Mouse (Mus musculus) intestine, postnatal 0 days (tissue): ENCODE measurements around the gene Ntpcr. TPM values are rescaled to one million over a fixed set of nuclear protein-coding genes. Genes with fewer than 3 reads are reported as not detected.
A peak's percentile ranks its signal among the peaks of the same experiment; 100 is the strongest.

ENCODE experiments used
- ATAC-seq: fragments of 200-750 bp; cut with Nextera tagmentation; 2 replicates; pipeline ENCODE4 v1.8.0; 2017; ENCODE audit warnings: mild to moderate bottlenecking, moderate TSS enrichment, moderate library complexity
- H3K27ac ChIP-seq: fragments of 300-500 bp; sonication (generic); 2 replicates; pipeline ENCODE4 v1.5.1; 2014; ENCODE audit warnings: mild to moderate bottlenecking, low read depth, low read length, moderate library complexity
- H3K27me3 ChIP-seq: fragments of 300-500 bp; sonication (generic); replicated peaks from 2 replicates; pipeline ENCODE4 v1.6.1; 2014; ENCODE audit warnings: low read length, mixed read lengths; ENCODE audit not compliant: control insufficient read depth, insufficient read depth
- H3K36me3 ChIP-seq: fragments of 300-500 bp; sonication (generic); 2 replicates; pipeline ENCODE4 v1.6.1; 2014; ENCODE audit warnings: mild to moderate bottlenecking, moderate library complexity; ENCODE audit not compliant: control insufficient read depth, insufficient read depth
- H3K4me1 ChIP-seq: fragments of 300-500 bp; sonication (generic); replicated peaks from 2 replicates; pipeline ENCODE4 v1.6.1; 2014; ENCODE audit warnings: antibody characterized with exemption, low read length, mixed read lengths; ENCODE audit not compliant: control insufficient read depth, insufficient read depth
- H3K4me2 ChIP-seq: fragments of 300-500 bp; sonication (generic); replicated peaks from 2 replicates; pipeline ENCODE4 v1.6.1; 2014; ENCODE audit warnings: low read depth, mild to moderate bottlenecking, moderate library complexity
- H3K4me3 ChIP-seq: fragments of 300-500 bp; sonication (generic); 2 replicates; pipeline ENCODE4 v1.5.1; 2014; ENCODE audit warnings: low read depth, low read length
- H3K9ac ChIP-seq: fragments of 300-500 bp; sonication (generic); 2 replicates; pipeline ENCODE4 v1.6.1; 2014; ENCODE audit warnings: mild to moderate bottlenecking, low read depth, low read length
- H3K9me3 ChIP-seq: fragments of 300-500 bp; sonication (generic); 2 replicates; pipeline ENCODE4 v1.6.1; 2016; ENCODE audit warnings: mixed run types; ENCODE audit not compliant: control insufficient read depth
- CTCF ChIP-seq: sonication (generic); IDR thresholded peaks from 2 replicates; pipeline ENCODE4 v1.5.1; 2016; ENCODE audit warnings: low read depth, mild to moderate bottlenecking, control low read depth, antibody characterized with exemption, moderate library complexity
- WGBS: fragments of 180-500 bp; shearing (Covaris S2); extraction: QIAGEN DNeasy Blood & Tissue Kit; methylation state at CpG from one replicate; pipeline ENCODE4 v1.1.7; 2014; 5-methylcytosine and 5-hydroxymethylcytosine counted together
- polyA plus RNA-seq: library from polyadenylated mRNA; unstranded; fragments of >200 nt; fragmentation: Nextera tagmentation; extraction: Ambion mirVana; gene quantifications from 2 replicates; pipeline ENCODE4 v1.2.1, GENCODE M21; 2015

Ntpcr gene
- polyA plus RNA-seq, 1 experiment from 2014 or later = 23.9 TPM

DNA sequence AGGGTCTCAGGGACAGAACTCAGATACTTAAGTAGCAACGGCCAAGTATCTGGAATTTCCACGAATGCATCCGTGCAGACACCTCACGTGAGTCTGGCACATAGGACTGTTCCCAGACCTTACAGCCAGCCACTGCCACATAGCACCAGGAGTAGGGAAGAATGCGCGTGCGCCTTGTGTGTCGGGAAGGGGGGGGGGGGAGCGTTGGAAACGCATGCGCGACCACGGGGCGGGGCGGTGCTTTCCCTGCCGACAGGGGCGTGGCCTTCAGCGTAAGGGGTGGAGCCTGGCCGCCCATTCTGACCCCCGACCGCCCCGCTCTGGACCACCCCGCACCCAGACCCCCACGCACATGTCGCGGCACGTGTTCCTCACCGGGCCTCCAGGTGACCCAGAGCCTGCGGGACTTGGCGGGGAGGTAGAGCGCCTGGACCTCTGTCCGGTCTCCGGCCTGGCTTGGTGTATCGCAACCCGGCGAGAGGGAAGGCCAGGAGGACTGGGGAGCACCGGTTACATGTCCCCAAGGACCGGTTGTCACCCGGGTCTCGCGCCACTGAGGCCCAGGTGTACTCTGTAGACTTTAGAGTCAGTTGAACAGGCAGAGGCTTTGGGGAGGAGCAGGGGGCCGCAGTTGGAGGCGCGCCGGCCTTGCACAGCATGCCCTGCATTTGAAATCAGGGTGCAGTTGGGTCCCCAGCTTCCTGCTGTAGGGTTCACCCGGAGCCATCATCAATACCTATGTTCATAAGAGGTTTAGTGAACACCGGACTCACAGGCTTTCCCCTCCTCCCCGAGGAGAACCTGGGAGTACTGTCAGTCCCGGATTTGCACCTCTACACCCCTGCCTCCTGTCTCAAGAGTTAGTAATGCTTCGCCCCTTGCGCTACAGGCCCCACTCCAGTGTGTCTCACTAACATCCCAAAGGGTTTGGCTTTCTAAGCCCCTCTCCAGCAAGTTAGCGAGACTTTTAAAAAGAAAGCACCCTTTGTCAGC is 4.5 kb downstream of the Ntpcr start:
- Histone ChIP-seq H3K4me1 (no peaks in the 10 kb centered on the region), H3K4me3 (peak overlapping the region; percentile 67), H3K27ac (no peak overlapping the region; the same call in 1 of the 2 replicates), H3K9ac (peak overlapping the region; percentile 57), H3K36me3 (0 out of 2 replicates have a peak, but pooled peaks cover 8% of the 10 kb centered on the region), H3K9me3 (no peaks in the 10 kb centered on the region), H3K4me2 (peak overlapping the region; percentile 70), H3K27me3 (no peaks in the 10 kb centered on the region)
- peak; percentile 90 for ATAC-seq
- no peak for TF ChIP-seq CTCF
- 7% methylated on average over 42 of the region's 52 CpGs for WGBS

GRCm38 (mm10) chr8:125738956-125739355 is 9.2 kb downstream of the Ntpcr start:
- Histone ChIP-seq H3K4me1 (no peaks in the 10 kb centered on the region), H3K27me3 (no peaks in the 10 kb centered on the region), H3K27ac (no peak overlapping the region), H3K4me2 (no peak overlapping the region), H3K36me3 (peaks cover 15% of the 10 kb centered on the region; the same call in 1 of the 2 replicates), H3K9ac (no peak overlapping the region), H3K9me3 (no peaks in the 10 kb centered on the region), H3K4me3 (no peak overlapping the region)
- ATAC-seq = no peak
- no peak for TF ChIP-seq CTCF
- WGBS = 91% methylated on average over 4 of the region's 4 CpGs

DNA sequence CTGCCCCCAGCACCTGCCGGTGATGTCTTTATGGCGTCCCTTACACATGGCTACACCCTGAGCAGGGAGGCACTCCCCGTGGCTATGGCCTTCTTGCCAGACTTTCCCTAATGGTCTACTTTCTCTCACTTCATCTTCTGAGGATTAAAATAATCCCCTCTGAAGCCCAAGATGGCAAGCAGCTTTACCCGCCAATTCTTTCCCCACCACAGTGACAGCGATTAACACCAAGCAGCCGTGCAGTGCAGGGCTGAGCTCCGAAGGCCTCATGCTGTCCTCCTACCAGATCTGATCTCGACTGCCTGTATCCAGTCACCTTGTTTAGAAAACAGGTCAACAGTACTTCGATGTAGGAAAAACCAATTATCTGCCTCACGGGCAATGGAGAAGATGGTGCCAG is 10.9 kb downstream of the Ntpcr start:
- Histone ChIP-seq H3K9me3 (no peaks in the 10 kb centered on the region), H3K4me2 (no peak overlapping the region), H3K27ac (no peak overlapping the region), H3K27me3 (no peaks in the 10 kb centered on the region), H3K4me1 (no peaks in the 10 kb centered on the region), H3K4me3 (no peak overlapping the region), H3K36me3 (peaks cover 15% of the 10 kb centered on the region; the same call in 1 of the 2 replicates), H3K9ac (no peak overlapping the region)
- no peak for TF ChIP-seq CTCF
- peak; percentile 41; the same call in 1 of the 2 replicates for ATAC-seq
- WGBS = 69% methylated on average over 10 of the region's 10 CpGs

GRCm38 (mm10) chr8:125741377-125741776 is 11.6 kb downstream of the Ntpcr start:
- Histone ChIP-seq H3K27me3 (no peaks in the 10 kb centered on the region), H3K4me2 (no peak overlapping the region), H3K4me1 (no peaks in the 10 kb centered on the region), H3K27ac (no peak overlapping the region), H3K9ac (no peak overlapping the region), H3K36me3 (peaks cover 15% of the 10 kb centered on the region; the same call in 1 of the 2 replicates), H3K4me3 (no peak overlapping the region), H3K9me3 (no peaks in the 10 kb centered on the region)
- 72% methylated on average over 5 of the region's 5 CpGs for WGBS
- no peak for TF ChIP-seq CTCF
- no peak for ATAC-seq

GRCm38 (mm10) chr8:125741855-125742254 is 12.1 kb downstream of the Ntpcr start:
- WGBS = 32% methylated on average over 2 of the region's 2 CpGs
- H3K9ac ChIP-seq = no peak overlapping the region
- H3K27ac ChIP-seq = no peak overlapping the region
- H3K27me3 ChIP-seq = no peaks in the 10 kb centered on the region
- ATAC-seq = peak; percentile 74; the same call in 1 of the 2 replicates
- H3K36me3 ChIP-seq = peaks cover 15% of the 10 kb centered on the region; the same call in 1 of the 2 replicates
- H3K9me3 ChIP-seq = no peaks in the 10 kb centered on the region
- no peaks in the 10 kb centered on the region for H3K4me1 ChIP-seq
- no peak overlapping the region for H3K4me2 ChIP-seq
- no peak for TF ChIP-seq CTCF
- H3K4me3 ChIP-seq = no peak overlapping the region

DNA sequence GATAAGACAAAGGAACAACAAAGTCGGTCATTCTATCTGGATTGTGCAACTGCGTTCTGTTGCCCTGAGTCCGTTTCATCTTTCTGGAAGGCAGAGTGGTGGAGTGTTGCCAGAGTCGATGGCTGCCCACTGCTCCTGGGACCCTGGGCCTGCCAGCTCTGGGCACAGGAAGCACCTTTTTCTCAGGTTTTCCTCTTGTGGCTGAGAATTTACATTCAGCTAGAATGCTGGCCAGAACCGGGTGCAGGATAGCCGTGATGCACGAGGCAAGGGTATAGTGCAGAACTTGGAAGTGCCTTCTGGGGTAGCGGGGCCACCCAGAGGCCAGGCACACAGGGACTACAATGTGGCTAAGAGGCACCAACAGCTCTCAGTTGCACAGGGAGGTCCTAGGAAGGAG is 12.6 kb downstream of the Ntpcr start:
- H3K27ac ChIP-seq = no peak overlapping the region
- H3K4me1 ChIP-seq = no peaks in the 10 kb centered on the region
- WGBS = 65% methylated on average over 8 of the region's 8 CpGs
- TF ChIP-seq CTCF = no peak
- no peak overlapping the region for H3K4me3 ChIP-seq
- no peak overlapping the region for H3K9ac ChIP-seq
- no peaks in the 10 kb centered on the region for H3K9me3 ChIP-seq
- ATAC-seq = no peak
- no peaks in the 10 kb centered on the region for H3K27me3 ChIP-seq
- no peak overlapping the region for H3K4me2 ChIP-seq
- H3K36me3 ChIP-seq = peaks cover 12% of the 10 kb centered on the region; the same call in 1 of the 2 replicates
